Mouse (Mus musculus): ENCODE results near the gene Nfkbiz. TPM values are rescaled to one million over a fixed set of nuclear protein-coding genes. Genes with fewer than 3 reads are reported as not detected.

Gene Nfkbiz
- total RNA-seq, 1 experiment from 2014 or later, result 84.1 TPM

DNA sequence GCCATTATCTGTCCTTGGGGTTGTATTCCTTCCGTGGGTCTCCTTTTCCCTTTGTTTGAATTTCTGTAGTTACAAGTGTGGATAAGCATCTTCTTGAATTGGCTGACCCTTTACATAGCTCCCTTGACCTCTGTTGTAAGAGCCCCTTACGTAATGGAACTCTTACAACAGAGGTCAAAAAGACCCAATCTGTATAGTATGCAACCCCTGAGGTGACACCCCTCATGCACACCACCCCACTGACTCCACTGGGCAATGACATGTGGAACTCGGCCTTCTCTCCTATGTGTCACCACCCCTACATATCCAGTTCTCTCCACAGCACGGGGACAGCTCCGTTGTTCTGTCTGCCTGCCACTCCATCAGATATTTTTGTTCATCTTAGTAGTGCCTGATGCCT is 56.9 kb downstream of the Nfkbiz start:
- ATAC-seq (replicated peaks in 1 of 2; ENCODE audit: insufficient read depth in 1 of 2, low FRiP score in 2 of 2, low TSS enrichment in 1 of 2, low read depth in 1 of 2, poor library complexity in 2 of 2, severe bottlenecking in 2 of 2), result no peak

GRCm38 (mm10) chr16:55780958-55781558 is 57.6 kb downstream of the Nfkbiz start:
- no peak for ATAC-seq (replicated peaks in 1 of 2; ENCODE audit: insufficient read depth in 1 of 2, low FRiP score in 2 of 2, low TSS enrichment in 1 of 2, low read depth in 1 of 2, poor library complexity in 2 of 2, severe bottlenecking in 2 of 2)

DNA sequence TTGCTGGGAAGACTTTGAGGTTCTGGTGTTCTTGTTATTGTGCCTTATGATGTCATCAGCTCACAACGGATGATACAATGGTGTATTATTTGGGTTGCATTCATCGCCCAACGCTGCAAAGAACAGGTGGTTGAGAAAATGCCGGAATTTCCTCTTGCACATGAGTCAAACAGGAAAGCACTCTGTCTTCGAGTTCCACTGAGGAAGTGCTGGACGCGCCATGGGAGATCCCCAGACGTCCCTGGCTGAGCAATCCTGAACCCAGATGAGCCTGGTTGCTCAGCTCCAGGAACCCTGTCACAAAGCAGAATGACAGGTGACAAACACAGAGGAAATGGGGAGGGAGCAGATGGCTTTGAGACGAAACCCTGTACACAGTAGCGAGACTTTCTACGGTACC is 62.4 kb downstream of the Nfkbiz start:
- ATAC-seq (replicated peaks in 1 of 2; ENCODE audit: insufficient read depth in 1 of 2, low FRiP score in 2 of 2, low TSS enrichment in 1 of 2, low read depth in 1 of 2, poor library complexity in 2 of 2, severe bottlenecking in 2 of 2), result no peak; a peak in 1 of 4 replicates

- no peak for ATAC-seq (replicated peaks in 1 of 2; ENCODE audit: insufficient read depth in 1 of 2, low FRiP score in 2 of 2, low TSS enrichment in 1 of 2, low read depth in 1 of 2, poor library complexity in 2 of 2, severe bottlenecking in 2 of 2)
Measured at GRCm38 (mm10) chr16:55770247-55770646, 68.5 kb downstream of the Nfkbiz start.

Other genes with a start within 250 kb of the Nfkbiz start
- gene Nxpe3, start 56.4 kb upstream of the Nfkbiz start, total RNA-seq (2017), result 12.3 and 19.0 TPM in 2 replicates
- 35.1 and 37.8 TPM in 2 replicates for gene Cep97, start 96.0 kb upstream of the Nfkbiz start, total RNA-seq (2017)
- 1,524 and 1,673 TPM in 2 replicates for gene Rpl24, start 127.4 kb upstream of the Nfkbiz start, total RNA-seq (2017)
- 55.8 and 62.2 TPM in 2 replicates for gene Zbtb11, start 135.0 kb upstream of the Nfkbiz start, total RNA-seq (2017)
- gene Pcnp, start 190.8 kb upstream of the Nfkbiz start, total RNA-seq (2017), result 120 and 153 TPM in 2 replicates
- 49.7 and 56.0 TPM in 2 replicates for gene Trmt10c, start 198.9 kb upstream of the Nfkbiz start, total RNA-seq (2017)
- 36.4 and 41.5 TPM in 2 replicates for gene Senp7, start 209.4 kb upstream of the Nfkbiz start, total RNA-seq (2017)

All from hematopoietic stem cell, adult 5-6 weeks (primary cell).